Mouse (Mus musculus): Measurements from ENCODE around the gene P4ha2.

DNA sequence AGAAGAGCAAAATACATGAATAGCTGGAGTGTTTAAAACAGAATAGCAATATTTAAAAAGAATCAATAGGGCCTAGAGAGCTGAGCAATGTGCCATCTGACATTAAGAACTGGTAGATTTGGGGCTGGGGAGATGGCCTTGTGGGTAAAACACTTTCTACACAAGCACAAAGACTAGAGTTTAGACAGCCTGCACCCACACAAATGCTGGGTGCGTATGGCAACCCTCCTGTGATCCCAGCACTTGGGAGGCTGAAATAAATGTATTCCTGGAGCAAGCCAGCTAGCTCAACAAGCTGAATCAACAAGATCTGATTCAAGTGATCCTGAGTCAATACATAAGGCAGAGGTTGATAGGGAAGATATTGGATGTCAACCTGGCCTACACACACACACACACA is 14.9 kb upstream of the P4ha2 start:
- TF ChIP-seq EP300 (IDR thresholded peaks at IDR 0.05; ENCODE audit: insufficient read depth, low read depth, low read length) (no peak), POLR2A (IDR thresholded peaks at IDR 0.05; ENCODE audit: insufficient read depth, low read length) (no peak), CTCF (IDR thresholded peaks at IDR 0.05; ENCODE audit: low read depth, low read length) (no peak)
